Mouse (Mus musculus): ENCODE measurements at regions not wholly inside any gene's neighbourhood (a gene's known extent, or its start where the extent isn't known, plus 50 kb on each side); places are given as distances from the start of the nearest gene placed in this dataset.
"Not testable (repeated sequence)": the region's sequence is repeated elsewhere in the genome, so short reads cannot be mapped to it uniquely, and the experiment has no call there.

DNA sequence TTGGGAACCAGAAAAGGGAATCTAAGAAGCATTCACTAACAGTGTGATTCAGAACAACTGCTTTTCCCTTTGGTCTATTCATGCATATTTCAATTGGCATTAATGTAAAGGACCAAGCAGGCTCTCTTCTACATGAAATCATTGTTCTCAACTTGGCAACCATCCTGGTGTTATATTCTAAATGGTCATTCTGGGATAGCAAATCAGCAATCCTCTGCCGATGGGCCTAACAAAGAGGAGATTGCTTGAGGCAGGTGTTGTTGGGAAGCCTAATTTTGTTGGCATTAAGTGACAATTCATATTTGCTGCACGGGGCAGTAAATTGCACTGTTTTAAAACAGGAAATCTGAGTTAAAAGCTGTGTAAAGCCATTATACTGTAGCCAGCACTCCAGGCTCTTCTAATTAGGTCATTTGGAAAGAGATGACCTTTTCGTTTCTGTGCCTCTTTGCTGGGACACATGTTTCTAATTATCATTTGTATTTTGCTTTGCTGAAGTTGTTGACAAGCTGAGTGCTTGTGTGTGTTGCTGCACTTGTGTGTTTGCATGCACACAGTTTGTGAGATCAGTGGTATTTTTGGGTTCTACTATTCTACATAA lies 275.4 kb downstream of the Cetn3 start:
- TF ChIP-seq CTCF (IDR thresholded peaks at IDR 0.05): no peak
- ATAC-seq (no peak), DNase-seq (ENCODE audit: low read depth, low spot score) (no peak)
- ChIA-PET POLR2A (no interaction called here), CTCF (no interaction called here)
- in situ Hi-C loops (cut with MboI; ENCODE audit: low pct_unique_long_range_greater_than_20kb): no loop called here
- H3K27me3 ChIP-seq: no peaks in the 10 kb centered on the region

DNA sequence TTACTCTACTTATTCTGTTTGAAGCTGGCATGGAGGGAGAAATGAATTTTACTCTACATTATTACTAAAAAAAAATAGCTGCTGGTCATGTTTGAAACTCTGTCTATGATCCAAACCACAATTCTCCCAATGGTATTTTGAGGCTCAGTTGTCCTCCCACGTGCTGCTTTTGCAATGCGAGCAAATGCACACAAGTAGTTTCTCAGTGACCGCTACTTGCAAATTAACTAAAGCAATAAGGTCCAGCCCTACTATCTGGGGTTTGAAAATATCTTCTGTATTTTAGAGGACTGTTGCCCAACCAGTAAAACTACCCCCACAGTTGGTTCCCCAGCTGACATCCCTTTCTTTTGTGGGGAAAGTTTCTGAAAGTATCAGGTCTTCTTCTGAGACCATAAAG lies 276.0 kb downstream of the Cetn3 start:
- in situ Hi-C loops (cut with MboI; ENCODE audit: low pct_unique_long_range_greater_than_20kb): no loop called here
- CTCF ChIA-PET: no interaction called here
- POLR2A ChIA-PET: no interaction called here
- no peaks in the 10 kb centered on the region for H3K27me3 ChIP-seq
- TF ChIP-seq CTCF (IDR thresholded peaks at IDR 0.05): no peak
- DNase-seq (ENCODE audit: low read depth, low spot score) (no peak), ATAC-seq (no peak)

DNA sequence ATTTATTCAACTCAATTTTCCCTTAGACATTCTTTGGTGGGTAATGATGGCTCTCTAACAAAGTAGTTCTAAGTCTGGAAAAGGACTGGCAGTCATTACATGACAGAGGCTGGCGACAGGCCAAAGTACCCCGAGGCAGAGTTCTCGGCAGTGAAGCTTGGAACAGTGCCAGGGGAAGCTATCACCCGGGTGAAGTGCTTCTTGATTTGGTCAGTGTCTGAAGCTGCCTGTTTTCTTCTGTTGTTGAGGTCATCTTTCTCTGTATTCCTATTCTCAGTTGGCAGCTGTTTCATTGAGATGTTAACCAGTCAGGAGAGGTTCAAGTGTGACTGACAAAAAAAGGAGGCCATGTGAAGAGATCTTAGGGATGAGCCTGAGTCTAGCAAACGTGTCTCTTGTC lies 276.6 kb downstream of the Cetn3 start:
- no peak for TF ChIP-seq CTCF (IDR thresholded peaks at IDR 0.05)
- POLR2A ChIA-PET: no interaction called here
- in situ Hi-C loops (cut with MboI; ENCODE audit: low pct_unique_long_range_greater_than_20kb): no loop called here
- no peak for ATAC-seq
- H3K27me3 ChIP-seq: no peaks in the 10 kb centered on the region
- CTCF ChIA-PET: no interaction called here
- no peak for DNase-seq (ENCODE audit: low read depth, low spot score)

DNA sequence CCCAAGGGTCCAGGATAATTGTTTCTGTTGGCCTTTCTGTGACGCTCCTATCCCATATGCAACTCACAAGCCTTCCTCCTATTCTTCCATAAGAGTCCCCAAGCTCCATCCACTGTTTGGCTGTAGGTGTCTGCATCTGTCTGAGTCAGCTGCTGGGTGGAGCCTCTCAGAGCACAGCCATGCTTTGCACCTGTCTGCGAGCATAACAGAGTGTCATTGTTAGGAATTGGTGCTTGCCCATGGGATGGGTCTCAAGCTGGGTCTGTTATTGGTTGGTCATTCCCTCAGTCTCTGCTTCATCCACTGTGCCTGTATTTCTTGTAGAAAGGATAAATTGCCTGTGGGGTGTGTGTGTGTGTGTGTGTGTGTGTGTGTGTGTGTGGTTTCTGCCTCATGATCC lies 281.0 kb downstream of the Cetn3 start:
- in situ Hi-C loops (cut with MboI; ENCODE audit: low pct_unique_long_range_greater_than_20kb); DNase-seq (ENCODE audit: low read depth, low spot score); POLR2A ChIA-PET; CTCF ChIA-PET; H3K27me3 ChIP-seq; ATAC-seq: not testable (repeated sequence)

DNA sequence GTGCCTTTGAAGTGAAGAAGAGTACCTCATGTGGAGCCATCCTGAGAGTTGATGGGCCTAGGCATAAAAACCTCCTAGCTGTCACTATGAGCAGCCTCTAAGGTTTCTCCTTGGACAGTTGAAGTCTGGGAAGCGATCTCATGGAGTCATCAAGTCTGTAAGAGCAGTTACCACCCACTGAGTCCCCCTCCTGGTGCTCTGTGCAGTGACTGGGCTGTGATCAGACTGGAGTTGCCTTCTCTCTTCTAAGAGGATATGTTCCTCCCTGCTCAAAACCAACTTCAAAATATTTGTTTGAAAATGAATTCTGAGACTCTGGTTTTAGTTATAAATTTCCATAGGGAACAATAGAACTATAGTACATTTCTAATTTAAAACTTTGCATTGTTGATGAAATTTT lies 283.3 kb downstream of the Cetn3 start:
- ChIA-PET CTCF (no interaction called here), POLR2A (no interaction called here)
- no peak for DNase-seq (ENCODE audit: low read depth, low spot score)
- in situ Hi-C loops (cut with MboI; ENCODE audit: low pct_unique_long_range_greater_than_20kb): no loop called here
- no peak for TF ChIP-seq CTCF (IDR thresholded peaks at IDR 0.05)
- ATAC-seq: no peak
- no peaks in the 10 kb centered on the region for H3K27me3 ChIP-seq

DNA sequence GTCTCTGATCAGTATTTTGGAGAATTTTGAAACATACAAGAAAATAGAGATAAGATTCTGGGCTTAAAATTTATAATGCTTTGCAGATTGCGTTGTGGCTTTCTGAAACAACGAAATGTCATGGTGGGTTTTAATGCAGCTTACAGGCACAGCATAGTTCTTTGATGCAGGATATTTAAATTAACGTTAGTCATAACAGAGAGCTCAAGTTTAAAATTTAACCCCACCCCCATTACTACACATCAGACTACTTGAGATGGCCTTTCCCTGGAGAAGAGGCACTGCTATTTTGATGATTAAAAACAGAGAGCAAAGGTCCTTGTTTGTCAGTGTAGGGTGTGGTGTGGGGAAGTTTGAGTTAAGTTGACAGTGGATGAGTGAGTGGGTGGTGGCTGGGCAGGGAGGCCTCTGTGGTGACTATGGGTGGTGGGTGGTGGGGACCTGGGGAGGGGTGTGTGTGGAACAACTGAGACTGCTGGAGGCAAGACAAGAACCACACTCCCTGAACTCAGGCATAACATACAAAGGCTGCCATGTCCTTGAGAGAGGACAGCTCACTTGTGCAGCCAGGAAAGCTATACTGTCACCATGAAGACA lies 283.9 kb downstream of the Cetn3 start:
- DNase-seq (ENCODE audit: low read depth, low spot score) (no peak), ATAC-seq (no peak)
- POLR2A ChIA-PET: no interaction called here
- in situ Hi-C loops (cut with MboI; ENCODE audit: low pct_unique_long_range_greater_than_20kb): no loop called here
- no peak for TF ChIP-seq CTCF (IDR thresholded peaks at IDR 0.05)
- no peaks in the 10 kb centered on the region for H3K27me3 ChIP-seq
- CTCF ChIA-PET: no interaction called here

DNA sequence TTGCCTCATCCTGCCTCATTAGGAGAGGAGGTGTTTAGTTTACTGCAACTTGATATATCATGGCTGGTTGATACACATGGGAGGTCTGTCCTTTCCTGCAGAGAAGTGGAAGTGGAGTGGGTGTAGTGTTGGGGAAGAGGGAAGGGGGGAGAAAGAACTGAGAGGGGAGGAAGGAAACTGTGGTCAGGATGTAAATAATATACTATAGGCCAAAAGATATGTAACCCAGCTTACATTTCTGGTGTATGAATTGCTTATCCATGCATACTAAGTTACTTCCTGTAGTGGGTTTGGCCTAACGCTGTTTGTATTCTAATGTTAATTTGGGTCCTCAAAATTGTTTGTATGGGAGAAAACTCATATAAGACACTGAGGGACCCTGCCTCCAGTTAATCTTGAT lies 289.6 kb downstream of the Cetn3 start:
- ATAC-seq (no peak), DNase-seq (ENCODE audit: low read depth, low spot score) (no peak)
- in situ Hi-C loops (cut with MboI; ENCODE audit: low pct_unique_long_range_greater_than_20kb): no loop called here
- POLR2A ChIA-PET: no interaction called here
- CTCF ChIA-PET: no interaction called here
- H3K27me3 ChIP-seq: no peaks in the 10 kb centered on the region
- no peak for TF ChIP-seq CTCF (IDR thresholded peaks at IDR 0.05)

DNA sequence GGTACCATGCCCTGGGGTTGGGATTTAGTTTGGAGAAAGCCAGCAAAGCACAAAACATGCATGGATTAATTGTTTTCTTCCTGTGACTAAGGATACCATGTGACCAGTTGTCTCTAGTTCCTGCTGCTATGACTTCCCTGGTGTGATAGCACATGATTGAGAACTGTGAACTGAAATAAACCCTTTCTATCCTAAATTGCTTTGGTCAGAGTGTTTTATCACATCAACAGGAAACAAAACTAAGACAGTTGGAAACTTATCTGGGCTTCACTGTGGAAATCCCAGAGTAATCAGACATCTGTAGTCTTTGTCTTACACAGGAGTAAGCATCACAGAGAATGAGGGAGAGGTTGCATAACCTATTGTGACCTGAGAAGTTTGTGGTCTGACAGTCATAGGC lies 290.5 kb downstream of the Cetn3 start:
- DNase-seq (ENCODE audit: low read depth, low spot score) (no peak), ATAC-seq (no peak)
- POLR2A ChIA-PET: no interaction called here
- CTCF ChIA-PET: no interaction called here
- in situ Hi-C loops (cut with MboI; ENCODE audit: low pct_unique_long_range_greater_than_20kb): no loop called here
- H3K27me3 ChIP-seq: no peaks in the 10 kb centered on the region
- no peak for TF ChIP-seq CTCF (IDR thresholded peaks at IDR 0.05)

DNA sequence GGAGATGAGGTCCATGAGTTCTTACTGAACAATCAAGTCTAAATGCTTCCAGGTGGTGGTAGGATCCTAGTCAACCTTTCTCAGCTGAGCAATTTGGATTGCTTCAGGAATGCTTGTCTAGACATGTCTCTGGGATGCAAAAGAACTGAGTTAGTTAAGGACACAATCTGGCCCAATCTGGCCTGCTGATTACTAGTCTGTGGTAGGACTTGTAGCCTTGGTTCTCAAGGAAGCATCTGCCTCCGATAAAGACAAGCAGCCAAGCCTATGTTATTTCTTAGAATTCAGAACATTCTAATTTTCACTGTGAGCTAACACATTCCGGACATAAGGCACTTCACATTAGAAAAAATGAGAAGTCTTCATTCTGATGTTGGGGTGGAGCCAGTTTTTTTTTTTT lies 298.5 kb downstream of the Cetn3 start:
- no peak for TF ChIP-seq CTCF (IDR thresholded peaks at IDR 0.05)
- in situ Hi-C loops (cut with MboI; ENCODE audit: low pct_unique_long_range_greater_than_20kb): no loop called here
- POLR2A ChIA-PET: no interaction called here
- no peaks in the 10 kb centered on the region for H3K27me3 ChIP-seq
- ATAC-seq (no peak), DNase-seq (ENCODE audit: low read depth, low spot score) (no peak)
- CTCF ChIA-PET: no interaction called here

DNA sequence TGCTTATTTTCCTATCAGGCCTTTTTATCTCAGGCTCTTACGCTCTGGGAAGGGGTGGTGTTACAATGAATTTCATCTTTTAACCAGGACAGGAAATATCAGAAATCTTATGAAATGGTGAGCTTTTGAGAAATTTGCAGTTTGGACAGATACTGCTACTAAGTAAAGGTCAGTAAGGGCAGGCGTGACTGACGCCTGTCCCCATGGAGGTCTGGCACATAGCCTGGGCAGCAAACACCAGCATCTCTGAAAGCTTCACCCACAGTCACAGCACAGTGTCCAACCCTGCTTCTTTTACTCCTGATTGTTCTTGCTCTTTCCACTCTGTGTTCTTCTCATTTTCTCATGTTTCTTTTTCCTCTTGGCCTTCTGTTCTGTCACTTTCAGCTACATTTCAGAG lies 304.8 kb downstream of the Cetn3 start:
- ATAC-seq (no peak), DNase-seq (ENCODE audit: low read depth, low spot score) (no peak)
- CTCF ChIA-PET: no interaction called here
- H3K27me3 ChIP-seq: no peaks in the 10 kb centered on the region
- TF ChIP-seq CTCF (IDR thresholded peaks at IDR 0.05): no peak
- POLR2A ChIA-PET: no interaction called here
- in situ Hi-C loops (cut with MboI; ENCODE audit: low pct_unique_long_range_greater_than_20kb): no loop called here

DNA sequence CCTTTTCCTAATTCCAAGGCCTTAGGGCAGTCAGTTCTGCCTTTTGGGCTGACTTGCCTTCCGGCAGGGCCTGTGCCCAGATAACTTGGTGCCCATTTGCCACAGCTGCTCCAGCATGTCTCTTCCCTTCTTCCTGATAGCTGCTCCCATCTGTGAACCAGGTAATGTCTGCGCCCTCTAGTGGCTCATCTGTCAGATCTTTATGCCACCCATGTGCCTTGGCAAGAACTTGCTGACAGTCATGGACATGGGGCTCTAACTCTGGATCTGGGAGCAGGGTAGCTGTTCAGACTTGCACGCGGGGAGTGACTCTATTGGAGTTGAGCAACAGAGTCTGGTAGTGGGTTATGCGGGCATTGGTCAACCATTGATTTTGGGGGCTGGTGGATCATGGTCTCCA lies 309.3 kb downstream of the Cetn3 start:
- no peak for TF ChIP-seq CTCF (IDR thresholded peaks at IDR 0.05)
- in situ Hi-C loops (cut with MboI; ENCODE audit: low pct_unique_long_range_greater_than_20kb): no loop called here
- POLR2A ChIA-PET: no interaction called here
- CTCF ChIA-PET: no interaction called here
- DNase-seq (ENCODE audit: low read depth, low spot score): no peak
- H3K27me3 ChIP-seq: no peaks in the 10 kb centered on the region
- ATAC-seq: no peak

DNA sequence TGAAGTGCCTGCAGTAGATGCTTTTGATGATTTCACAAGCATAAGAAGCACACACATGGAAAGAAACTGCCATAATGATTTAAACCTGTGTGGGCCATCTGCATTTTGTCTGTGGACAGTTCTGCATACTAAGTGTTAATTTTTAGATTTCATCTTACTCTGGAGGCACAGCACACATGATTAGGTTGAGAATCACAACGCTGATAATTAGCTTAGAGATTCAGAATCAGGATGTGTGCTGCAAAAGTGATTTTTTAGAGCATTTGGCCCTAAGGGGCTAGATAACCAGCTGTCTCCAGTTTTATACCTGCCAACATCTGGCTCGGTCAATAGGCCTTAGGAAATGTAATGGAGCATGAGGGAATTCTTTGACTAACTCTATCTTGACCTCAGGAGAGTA lies 323.2 kb downstream of the Cetn3 start:
- in situ Hi-C loops (cut with MboI; ENCODE audit: low pct_unique_long_range_greater_than_20kb): no loop called here
- POLR2A ChIA-PET: no interaction called here

More for the DNA sequence above, 323.2 kb downstream of the Cetn3 start:
- CTCF ChIA-PET: no interaction called here
- DNase-seq (ENCODE audit: low read depth, low spot score) (no peak), ATAC-seq (no peak)
- no peaks in the 10 kb centered on the region for H3K27me3 ChIP-seq
- no peak for TF ChIP-seq CTCF (IDR thresholded peaks at IDR 0.05)

All from Patski (cell line).